Mouse (Mus musculus): ENCODE results near the gene Tulp4. TPM values are rescaled to one million over a fixed set of nuclear protein-coding genes. Genes with fewer than 3 reads are reported as not detected.
"Not testable (repeated sequence)": the region's sequence is repeated elsewhere in the genome, so short reads cannot be mapped to it uniquely, and the experiment has no call there.

Gene Tulp4
- polyA plus RNA-seq, 1 experiment from 2014 or later: 177 TPM

DNA sequence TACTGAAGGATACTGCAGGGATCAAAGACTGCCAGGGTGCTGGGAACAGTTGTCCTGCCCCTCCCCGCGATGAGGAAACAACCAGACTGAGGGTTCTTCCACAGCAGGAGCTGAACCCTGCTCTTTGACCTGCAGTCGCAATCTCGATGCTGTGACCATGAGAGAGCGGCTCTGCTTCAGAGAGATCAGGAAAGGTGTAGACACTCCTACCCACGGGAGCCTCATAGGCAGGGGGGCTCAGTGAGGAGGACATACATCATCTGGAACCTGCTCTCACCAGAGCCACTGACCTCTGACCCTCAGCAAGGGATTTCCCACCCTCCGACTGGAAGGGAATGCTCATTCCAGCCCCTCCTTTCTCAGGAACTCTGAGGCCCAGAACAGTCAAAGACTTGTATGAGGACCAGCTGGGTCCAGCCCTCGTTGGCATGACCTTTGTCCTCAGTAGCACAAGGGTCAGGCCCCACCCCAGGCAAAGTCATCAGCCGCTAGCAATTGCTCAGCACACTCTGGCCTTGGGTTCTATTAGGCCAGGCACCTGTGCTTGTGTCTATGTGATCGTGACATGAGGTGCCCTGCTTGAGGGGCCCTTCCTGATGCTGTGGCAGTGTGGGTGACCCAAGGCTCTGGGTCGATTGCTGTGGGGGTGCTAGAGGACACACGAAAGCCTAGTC is 194.1 kb downstream of the Tulp4 start:
- not testable (repeated sequence) for DNase-seq (ENCODE audit: low spot score); H3K27ac ChIP-seq; H3K27me3 ChIP-seq (ENCODE audit: control insufficient read depth, insufficient read depth, low read length); H3K36me3 ChIP-seq (replicated peaks; ENCODE audit: control insufficient read depth, insufficient read depth); H3K4me2 ChIP-seq (replicated peaks); H3K9me3 ChIP-seq (ENCODE audit: control insufficient read depth, low read length); ATAC-seq (ENCODE audit: low FRiP score); H3K4me1 ChIP-seq (replicated peaks; ENCODE audit: control insufficient read depth, insufficient read depth, low read length); H3K4me3 ChIP-seq (replicated peaks; ENCODE audit: low read length); H3K9ac ChIP-seq
- WGBS: 62% methylated on average over 6 of the region's 12 CpGs

Small RNA genes lying within 50 kb of the gene (microRNA-seq; reads per million reads assigned to microRNA genes)
- not detected for gene Gm22774

Other genes with a start within 250 kb of the Tulp4 start
- gene Synj2, start 165.2 kb upstream of the Tulp4 start, polyA plus RNA-seq (2014; fragmentation: Nextera tagmentation; extraction: Ambion mirVana): 1.3 and 1.9 TPM in 2 replicates
- 10.7 and 13.6 TPM in 2 replicates for gene Serac1, start 26.7 kb upstream of the Tulp4 start, polyA plus RNA-seq (2014; fragmentation: Nextera tagmentation; extraction: Ambion mirVana)
- 204 and 214 TPM in 2 replicates for gene Gtf2h5, start 26.7 kb upstream of the Tulp4 start, polyA plus RNA-seq (2014; fragmentation: Nextera tagmentation; extraction: Ambion mirVana)
- 59.6 and 67.4 TPM in 2 replicates for gene Tmem181a, start 150.4 kb downstream of the Tulp4 start, polyA plus RNA-seq (2014; fragmentation: Nextera tagmentation; extraction: Ambion mirVana)
- 51.3 and 51.5 TPM in 2 replicates for gene Dynlt1a, start 211.1 kb downstream of the Tulp4 start, polyA plus RNA-seq (2014; fragmentation: Nextera tagmentation; extraction: Ambion mirVana)

Measured in hindbrain, embryonic 14.5 days (tissue).